Mouse (Mus musculus): Measurements from ENCODE around the gene Col5a1.

Col5a1 gene

GRCm38 (mm10) chr2:28075616-28076187 is 189.5 kb downstream of the Col5a1 start:
- no peak for DNase-seq (ENCODE audit: low read depth in 2 of 2, low spot score in 2 of 2)

- no peak for DNase-seq (ENCODE audit: low read depth in 2 of 2, low spot score in 2 of 2)
Observed at GRCm38 (mm10) chr2:28084768-28085167, 198.5 kb downstream of the Col5a1 start, which contains the start of gene Fcnb. Gene Fcnb, minus strand, starts transcription at chr2:28084885.

DNA sequence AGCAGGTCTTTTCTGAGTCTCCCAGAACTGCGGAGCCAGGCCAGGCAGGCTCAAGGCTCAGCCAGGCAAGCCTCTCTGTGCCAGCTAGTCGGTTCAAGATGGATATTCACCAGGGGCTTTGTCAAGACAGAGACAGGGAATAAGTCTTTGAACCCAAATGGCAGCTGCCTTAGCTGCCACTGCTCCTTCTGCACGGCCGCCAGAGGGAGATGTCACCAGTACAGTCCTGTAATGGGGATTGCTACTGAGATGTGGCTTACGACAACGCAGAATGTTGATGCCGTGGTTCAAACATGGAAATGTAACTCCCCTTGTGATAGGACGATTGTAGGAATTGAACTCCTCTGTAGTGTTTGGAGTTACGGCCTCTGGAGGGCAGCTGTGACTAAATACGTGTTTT is 199.9 kb downstream of the Col5a1 start:
- no peak for DNase-seq (ENCODE audit: low read depth in 2 of 2, low spot score in 2 of 2)

- no peak for DNase-seq (ENCODE audit: low read depth in 2 of 2, low spot score in 2 of 2)
Observed at GRCm38 (mm10) chr2:28089095-28089494, 202.9 kb downstream of the Col5a1 start.
